Mouse (Mus musculus): ENCODE measurements at regions not wholly inside any gene's neighbourhood (a gene's known extent, or its start where the extent isn't known, plus 50 kb on each side); places are given as distances from the start of the nearest gene placed in this dataset.

DNA sequence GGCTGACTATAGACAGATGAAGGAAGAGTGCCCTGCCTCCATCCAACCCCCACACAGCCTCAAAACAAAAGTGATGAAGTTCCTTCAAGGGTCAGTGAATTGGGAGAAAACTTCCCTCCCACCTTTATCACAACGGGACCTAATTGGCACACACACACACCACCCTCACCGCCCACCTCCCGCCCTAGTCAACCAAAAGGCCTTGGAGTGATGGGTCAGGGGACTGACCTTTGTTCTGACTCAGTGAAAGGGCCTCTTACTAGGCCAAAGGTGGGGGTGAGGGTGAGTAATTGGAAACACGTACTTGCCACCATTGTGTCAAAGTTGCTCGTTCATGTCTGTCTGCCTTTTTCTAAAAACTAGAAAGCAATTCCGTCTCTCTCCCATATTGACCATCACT is 386.4 kb downstream of the Sorl1 start:
- TF ChIP-seq CTCF (IDR thresholded peaks at IDR 0.05; ENCODE audit: low read depth) (no peak), EP300 (IDR thresholded peaks at IDR 0.05; ENCODE audit: low read depth) (no peak)

Data from liver, embryonic 14.5 days (tissue).